Mouse (Mus musculus) lung, postnatal 0 days (tissue): ENCODE data around the gene Slc39a12. TPM values are rescaled to one million over a fixed set of nuclear protein-coding genes. Genes with fewer than 3 reads are reported as not detected.

Source experiments
- ATAC-seq: fragments of 200-750 bp; cut with Nextera tagmentation; 2 replicates; pipeline ENCODE4 v1.8.0; 2017; ENCODE audit warnings: moderate library complexity
- DNase-seq: peaks from one replicate; pipeline ENCODE4 v3.0.0-alpha.2; 2016; ENCODE audit warnings: low spot score
- H3K27ac ChIP-seq: fragments of 300-500 bp; sonication (generic); 2 replicates; pipeline ENCODE4 v1.5.1; 2014; ENCODE audit warnings: antibody characterized with exemption, mild to moderate bottlenecking, low read length, mixed read lengths
- H3K27me3 ChIP-seq: fragments of 300-500 bp; sonication (generic); replicated peaks from 2 replicates; pipeline ENCODE4 v1.6.1; 2014; ENCODE audit warnings: low read length, mixed read lengths; ENCODE audit not compliant: insufficient read depth
- H3K36me3 ChIP-seq: fragments of 300-500 bp; sonication (generic); 2 replicates; pipeline ENCODE4 v1.6.1; 2014; ENCODE audit warnings: low read length, mixed read lengths; ENCODE audit not compliant: insufficient read depth
- H3K4me1 ChIP-seq: fragments of 300-500 bp; sonication (generic); 2 replicates; pipeline ENCODE4 v1.6.1; 2014; ENCODE audit warnings: antibody characterized with exemption, low read depth, low read length, mixed read lengths; ENCODE audit not compliant: insufficient read depth
- H3K4me2 ChIP-seq: fragments of 300-500 bp; sonication (generic); replicated peaks from 2 replicates; pipeline ENCODE4 v1.6.1; 2014; ENCODE audit warnings: low read depth, mild to moderate bottlenecking, low read length, moderate library complexity, mixed read lengths
- H3K4me3 ChIP-seq: fragments of 300-500 bp; sonication (generic); 2 replicates; pipeline ENCODE4 v1.5.1; 2014; ENCODE audit warnings: low read depth, low read length
- H3K9ac ChIP-seq: fragments of 300-500 bp; sonication (generic); replicated peaks from 2 replicates; pipeline ENCODE4 v1.6.1; 2014; ENCODE audit warnings: low read depth, mild to moderate bottlenecking
- H3K9me3 ChIP-seq: fragments of 300-500 bp; sonication (generic); 2 replicates; pipeline ENCODE4 v1.6.1; 2016; ENCODE audit warnings: low read length, mixed read lengths
- CTCF ChIP-seq: IDR thresholded peaks from 2 replicates; pipeline ENCODE4 v1.5.1; 2016; ENCODE audit warnings: antibody characterized with exemption, mild to moderate bottlenecking
- EP300 ChIP-seq: IDR thresholded peaks from 2 replicates; pipeline ENCODE4 v1.6.1; 2016; ENCODE audit warnings: antibody characterized with exemption, mild to moderate bottlenecking, control low read depth
- WGBS: fragments of 180-500 bp; shearing (Covaris S2); extraction: QIAGEN DNeasy Blood & Tissue Kit; methylation state at CpG from one replicate; pipeline ENCODE4 v1.1.7; 2014; 5-methylcytosine and 5-hydroxymethylcytosine counted together
- polyA plus RNA-seq: library from polyadenylated mRNA; unstranded; fragments of >200 nt; fragmentation: Nextera tagmentation; extraction: Ambion mirVana; gene quantifications from 2 replicates; pipeline ENCODE4 v1.2.1, GENCODE M21; 2015

Slc39a12 gene
- polyA plus RNA-seq, 1 experiment from 2014 or later = 0.04 TPM

- WGBS = 71% methylated on average over 2 of the region's 2 CpGs
Measured at GRCm38 (mm10) chr2:14428987-14429386, 40.9 kb downstream of the Slc39a12 start.

GRCm38 (mm10) chr2:14447322-14447721 lies 59.2 kb downstream of the Slc39a12 start:
- Histone ChIP-seq H3K9me3 (no peaks in the 10 kb centered on the region), H3K27ac (no peak overlapping the region), H3K4me1 (no peaks in the 10 kb centered on the region), H3K36me3 (no peaks in the 10 kb centered on the region), H3K27me3 (no peaks in the 10 kb centered on the region), H3K4me3 (no peak overlapping the region), H3K4me2 (no peak overlapping the region), H3K9ac (no peak overlapping the region)
- DNase-seq (peak; percentile 39), ATAC-seq (no peak)
- TF ChIP-seq EP300 (no peak), CTCF (no peak)
- WGBS = 31% methylated on average over 1 of the region's 1 CpGs

More at GRCm38 (mm10) chr2:14428987-14429386, 40.9 kb downstream of the Slc39a12 start:
- Histone ChIP-seq H3K4me3 (no peak overlapping the region), H3K4me1 (no peaks in the 10 kb centered on the region), H3K27ac (no peak overlapping the region), H3K27me3 (no peaks in the 10 kb centered on the region), H3K4me2 (no peak overlapping the region), H3K9me3 (no peaks in the 10 kb centered on the region), H3K36me3 (no peaks in the 10 kb centered on the region), H3K9ac (no peak overlapping the region)
- no peak for TF ChIP-seq CTCF
- no peak for TF ChIP-seq EP300
- DNase-seq (no peak), ATAC-seq (no peak)

GRCm38 (mm10) chr2:14450866-14451265 lies 62.8 kb downstream of the Slc39a12 start:
- DNase-seq (no peak), ATAC-seq (no peak)
- Histone ChIP-seq H3K4me1 (no peaks in the 10 kb centered on the region), H3K9ac (no peak overlapping the region), H3K27me3 (no peaks in the 10 kb centered on the region), H3K27ac (no peak overlapping the region), H3K4me3 (no peak overlapping the region), H3K4me2 (no peak overlapping the region), H3K9me3 (no peaks in the 10 kb centered on the region), H3K36me3 (no peaks in the 10 kb centered on the region)
- TF ChIP-seq CTCF = peak; percentile 32
- no peak for TF ChIP-seq EP300

- H3K4me1 ChIP-seq = no peaks in the 10 kb centered on the region
- no peaks in the 10 kb centered on the region for H3K9me3 ChIP-seq
- no peaks in the 10 kb centered on the region for H3K27me3 ChIP-seq
- 43% methylated on average over 7 of the region's 7 CpGs for WGBS
- H3K4me2 ChIP-seq = no peak overlapping the region
- no peak for ATAC-seq
- peak; percentile 31 for DNase-seq
- TF ChIP-seq CTCF = no peak
- no peak for TF ChIP-seq EP300
- H3K36me3 ChIP-seq = no peaks in the 10 kb centered on the region
- H3K9ac ChIP-seq = no peak overlapping the region
- H3K27ac ChIP-seq = no peak overlapping the region
- no peak overlapping the region for H3K4me3 ChIP-seq
Measured at GRCm38 (mm10) chr2:14454946-14455631, 67.0 kb downstream of the Slc39a12 start.

GRCm38 (mm10) chr2:14464438-14464837 lies 76.3 kb downstream of the Slc39a12 start:
- H3K9ac ChIP-seq = no peak overlapping the region
- no peak overlapping the region for H3K4me3 ChIP-seq
- 49% methylated on average over 1 of the region's 1 CpGs for WGBS
- H3K9me3 ChIP-seq = no peaks in the 10 kb centered on the region
- no peaks in the 10 kb centered on the region for H3K27me3 ChIP-seq
- no peak overlapping the region for H3K27ac ChIP-seq
- no peak for DNase-seq
- no peaks in the 10 kb centered on the region for H3K4me1 ChIP-seq
- no peaks in the 10 kb centered on the region for H3K36me3 ChIP-seq
- no peak overlapping the region for H3K4me2 ChIP-seq
- no peak for ATAC-seq
- TF ChIP-seq EP300 (no peak), CTCF (no peak)

- WGBS = 61% methylated on average over 5 of the region's 5 CpGs
- TF ChIP-seq EP300 = no peak
- no peak for TF ChIP-seq CTCF
- no peaks in the 10 kb centered on the region for H3K36me3 ChIP-seq
- H3K9me3 ChIP-seq = no peaks in the 10 kb centered on the region
- ATAC-seq (no peak), DNase-seq (peak; percentile 8)
- H3K27ac ChIP-seq = no peak overlapping the region
- H3K27me3 ChIP-seq = no peaks in the 10 kb centered on the region
- no peak overlapping the region for H3K4me3 ChIP-seq
- no peak overlapping the region for H3K9ac ChIP-seq
- no peak overlapping the region for H3K4me2 ChIP-seq
- no peaks in the 10 kb centered on the region for H3K4me1 ChIP-seq
Measured at GRCm38 (mm10) chr2:14494132-14494531, 106.0 kb downstream of the Slc39a12 start.

- no peak for TF ChIP-seq CTCF
- H3K27me3 ChIP-seq = no peaks in the 10 kb centered on the region
- no peak overlapping the region for H3K9ac ChIP-seq
- H3K27ac ChIP-seq = no peak overlapping the region
- H3K4me2 ChIP-seq = no peak overlapping the region
- WGBS = 41% methylated on average over 2 of the region's 2 CpGs
- H3K36me3 ChIP-seq = no peaks in the 10 kb centered on the region
- no peaks in the 10 kb centered on the region for H3K9me3 ChIP-seq
- H3K4me1 ChIP-seq = no peaks in the 10 kb centered on the region
- DNase-seq (no peak), ATAC-seq (no peak)
- no peak overlapping the region for H3K4me3 ChIP-seq
Measured at GRCm38 (mm10) chr2:14496150-14496549, 108.0 kb downstream of the Slc39a12 start.
